Mouse (Mus musculus) left cerebral cortex, postnatal 4 days (tissue): ENCODE results near the gene C3ar1. TPM values are rescaled to one million over a fixed set of nuclear protein-coding genes. Genes with fewer than 3 reads are reported as not detected.

Experiments
- DNase-seq: peaks from one replicate; pipeline ENCODE4 v3.0.0-alpha.2; 2022
- intact Hi-C: fragments of 180-260 bp; cut with DNase I; formaldehyde crosslinking; loops from one replicate; pipeline ENCODE4 v1.15.1; 2025
- total RNA-seq, 2 experiments: library from RNA; stranded (reverse); gene quantifications; 2 replicates each; pipeline ENCODE4 v1.2.3; 2021

Gene C3ar1
- total RNA-seq, 2 experiments from 2014 or later = 1.0 to 1.1 TPM

GRCm38 (mm10) chr6:122832880-122833279 is 23.1 kb downstream of the C3ar1 start:
- intact Hi-C loops = no loop called here
- DNase-seq = no peak

DNA sequence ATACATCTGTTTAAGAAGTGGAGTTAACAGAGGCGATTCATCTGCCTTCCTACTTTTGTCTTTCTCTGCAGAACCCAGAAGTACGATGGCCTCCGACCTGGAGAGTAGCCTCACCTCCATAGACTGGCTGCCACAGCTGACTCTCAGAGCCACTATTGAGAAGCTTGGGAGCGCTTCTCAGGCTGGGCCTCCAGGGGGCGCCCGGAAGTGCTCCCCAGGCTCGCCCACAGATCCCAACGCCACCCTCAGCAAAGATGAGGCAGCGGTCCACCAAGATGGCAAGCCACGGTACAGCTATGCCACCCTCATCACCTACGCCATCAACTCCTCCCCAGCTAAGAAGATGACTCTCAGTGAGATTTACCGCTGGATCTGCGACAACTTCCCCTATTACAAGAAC is 27.9 kb downstream of the C3ar1 start:
- intact Hi-C loops = no loop called here
- DNase-seq = no peak

- intact Hi-C loops = no loop called here
- DNase-seq = peak; percentile 15
These were observed 29.8 kb downstream of the C3ar1 start for GRCm38 (mm10) chr6:122825923-122826742.

- no peak for DNase-seq
- intact Hi-C loops = no loop called here
These were observed 30.8 kb downstream of the C3ar1 start for GRCm38 (mm10) chr6:122825166-122825565.

DNA sequence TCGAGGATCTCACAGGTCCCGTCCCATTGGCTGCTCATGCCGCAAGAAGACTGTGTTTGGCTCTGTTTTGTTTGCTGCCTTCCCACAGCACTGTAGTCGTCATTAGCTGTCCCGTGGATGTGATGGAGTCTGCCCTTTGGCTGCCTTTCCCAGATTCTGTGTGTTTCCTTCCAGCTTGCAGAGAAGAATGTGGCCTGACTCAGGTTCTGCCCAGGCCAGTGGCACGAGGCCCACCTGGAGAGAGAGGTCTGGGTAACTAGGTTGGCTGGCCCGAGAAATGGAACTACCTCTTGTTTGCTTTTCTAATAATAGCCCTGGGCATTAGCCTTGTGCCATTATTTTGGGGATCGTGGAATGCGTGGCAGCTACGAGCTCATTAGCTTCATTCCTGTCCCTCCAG is 31.9 kb downstream of the C3ar1 start:
- DNase-seq = no peak
- intact Hi-C loops = no loop called here

- intact Hi-C loops = no loop called here
- no peak for DNase-seq
These were observed 34.1 kb downstream of the C3ar1 start for GRCm38 (mm10) chr6:122821822-122822221.

DNA sequence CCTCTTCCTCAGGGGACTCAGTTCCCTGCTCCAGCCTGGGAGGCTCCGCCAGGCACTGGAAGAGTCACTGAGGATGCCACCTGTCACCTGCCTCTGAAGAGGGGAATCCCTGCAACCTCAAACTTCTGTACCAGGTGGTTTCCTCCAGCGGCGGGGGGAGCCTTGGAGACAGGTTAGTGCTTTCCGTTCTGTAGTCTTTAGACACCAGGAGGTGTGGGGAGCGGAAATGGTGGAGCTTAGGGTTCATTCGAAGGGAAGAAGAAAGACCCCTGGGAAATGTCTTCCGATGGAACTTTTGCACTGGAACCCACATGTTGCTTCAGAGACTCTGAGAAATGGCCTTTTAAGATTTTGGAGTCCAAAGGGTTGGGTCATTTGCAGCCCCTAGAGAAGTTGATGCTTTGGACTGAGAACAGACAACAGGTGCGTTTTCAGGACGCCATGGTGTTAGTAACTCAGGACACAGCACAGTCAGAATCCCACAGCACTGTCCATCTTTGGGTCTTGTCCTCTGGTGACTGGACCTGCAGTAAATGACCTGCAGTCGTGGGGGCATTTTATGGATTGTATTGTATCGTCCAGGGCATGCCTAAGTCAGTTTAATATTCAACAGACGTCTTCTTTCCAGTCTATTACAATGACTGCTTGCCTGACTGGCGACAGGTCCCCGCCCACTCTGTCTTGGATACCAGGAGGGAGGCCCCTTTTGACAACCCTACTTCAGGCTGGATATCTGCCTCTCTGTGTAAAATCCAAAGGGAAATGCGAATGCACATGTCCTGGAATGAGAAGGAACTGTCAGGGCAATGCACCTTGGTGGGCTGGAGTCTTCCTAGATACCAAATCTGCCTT is 34.9 kb downstream of the C3ar1 start:
- intact Hi-C loops = no loop called here
- DNase-seq = no peak

- intact Hi-C loops = no loop called here
- peak; percentile 37 for DNase-seq
These were observed 35.7 kb downstream of the C3ar1 start for GRCm38 (mm10) chr6:122820071-122820798.

- intact Hi-C loops = no loop called here
- peak; percentile 62 for DNase-seq
These were observed 36.5 kb downstream of the C3ar1 start, which contains the start of gene Foxj2 for GRCm38 (mm10) chr6:122819306-122820070. TSS of gene Foxj2 (plus strand) at chr6:122819914.

- intact Hi-C loops = no loop called here
- no peak for DNase-seq
These were observed 42.3 kb downstream of the C3ar1 start for GRCm38 (mm10) chr6:122813640-122814039.

- intact Hi-C loops = no loop called here
- no peak for DNase-seq
These were observed 43.2 kb downstream of the C3ar1 start for GRCm38 (mm10) chr6:122812716-122813115.

DNA sequence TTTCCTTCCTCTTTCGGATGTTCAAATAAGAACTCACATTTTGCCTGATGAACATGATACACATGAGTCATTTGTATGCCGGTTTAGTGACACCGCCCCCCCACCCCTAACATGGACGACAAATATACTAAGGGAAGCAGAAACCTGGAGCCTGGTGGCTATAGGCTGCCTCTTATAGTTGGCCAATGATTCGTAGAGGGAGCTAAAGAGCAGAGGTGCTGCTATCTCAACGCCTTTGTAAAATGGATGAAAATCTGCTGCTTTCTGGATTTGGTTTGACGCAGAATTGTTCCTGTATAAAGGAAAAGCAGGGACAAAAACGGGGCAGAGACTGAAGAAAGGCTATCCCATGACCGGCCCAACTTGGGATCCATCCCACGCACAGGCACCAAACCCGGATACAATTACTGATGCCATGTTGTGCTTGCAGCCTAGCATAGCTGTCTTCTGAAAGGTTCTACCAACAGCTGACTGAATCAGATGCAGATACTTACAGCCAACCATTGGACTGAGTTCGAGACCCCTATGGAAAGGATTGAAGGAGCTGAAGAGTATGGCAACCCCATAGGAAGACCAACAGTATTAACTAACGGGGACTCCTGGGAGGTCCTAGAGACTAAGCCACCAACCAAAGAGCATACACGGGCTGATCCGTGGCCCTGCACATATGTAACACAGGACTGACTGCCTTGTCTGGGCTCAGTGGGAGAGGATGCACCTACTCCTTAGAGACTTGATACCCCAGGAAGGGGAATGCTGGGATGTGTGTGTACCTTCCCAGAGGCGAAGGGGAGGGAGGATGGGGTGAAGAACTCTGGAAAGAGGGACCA is 44.0 kb downstream of the C3ar1 start:
- intact Hi-C loops = no loop called here
- DNase-seq = peak; percentile 52

- intact Hi-C loops = no loop called here
- DNase-seq = peak; percentile 93
These were observed 44.7 kb downstream of the C3ar1 start for GRCm38 (mm10) chr6:122811280-122811652.

DNA sequence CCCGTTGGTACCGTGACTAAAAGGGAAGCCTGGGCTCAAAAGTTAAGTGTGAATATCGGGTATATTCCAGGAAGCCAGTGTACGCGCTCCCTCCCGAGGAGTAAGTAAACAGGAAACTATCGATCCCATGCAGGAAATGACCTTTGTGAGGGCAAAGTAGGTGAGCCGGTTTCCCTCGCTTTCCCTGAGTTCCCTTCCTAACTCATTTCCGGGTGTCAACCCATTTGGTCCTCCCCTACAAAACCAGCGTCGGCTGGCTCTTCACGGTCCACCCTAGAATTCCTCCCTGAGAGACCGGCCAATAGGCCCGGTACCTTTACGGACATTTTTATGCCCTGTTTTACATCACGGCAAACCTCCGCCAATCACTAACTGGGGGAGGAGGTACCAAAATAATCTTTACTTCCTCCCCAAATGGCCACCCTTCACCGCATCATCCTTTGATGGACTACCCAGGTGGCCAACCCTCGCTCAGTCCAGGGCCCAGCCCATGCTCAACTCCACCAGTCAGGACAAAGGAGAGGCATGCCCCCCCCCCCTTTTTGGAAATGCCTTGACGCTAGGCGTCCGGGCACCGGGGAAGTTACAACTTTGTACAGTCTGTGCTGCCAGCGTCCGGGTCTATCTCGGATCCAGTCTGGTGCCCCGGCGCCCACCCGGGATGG is 45.2 kb downstream of the C3ar1 start:
- DNase-seq = peak; percentile 98
- intact Hi-C loops = no loop called here

DNA sequence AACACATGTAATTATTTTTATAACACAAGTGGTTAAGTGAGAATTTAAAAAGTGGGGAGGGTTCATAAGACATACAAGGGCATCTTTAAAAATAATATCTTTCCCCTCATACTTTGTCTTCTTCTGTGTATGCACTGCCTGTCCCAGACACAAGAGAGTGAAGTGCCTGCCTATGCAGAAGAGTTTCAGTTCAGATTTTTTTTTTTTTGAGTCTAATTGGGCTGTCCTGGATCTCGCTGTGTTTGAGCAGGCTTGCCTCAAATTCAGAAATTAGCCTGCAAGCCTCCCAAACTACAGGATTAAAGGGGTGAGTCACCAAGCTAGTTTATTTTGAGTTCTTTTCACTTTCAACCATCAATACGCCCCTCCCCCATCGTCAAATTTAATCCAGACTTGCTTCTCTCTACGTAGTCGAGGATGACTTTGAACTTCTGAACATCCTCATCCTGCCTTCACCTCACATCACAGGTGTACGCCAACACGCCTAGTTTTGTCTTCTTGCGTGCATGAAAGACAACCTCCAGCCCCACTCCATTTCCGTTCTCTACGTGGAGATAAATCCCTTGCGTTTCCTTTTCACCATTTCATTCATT is 45.8 kb downstream of the C3ar1 start:
- intact Hi-C loops = no loop called here
- no peak for DNase-seq

GRCm38 (mm10) chr6:122804418-122804817 is 51.5 kb downstream of the C3ar1 start:
- intact Hi-C loops = no loop called here
- DNase-seq = peak; percentile 73

GRCm38 (mm10) chr6:122801801-122802514 is 54.0 kb downstream of the C3ar1 start:
- DNase-seq = peak; percentile 33
- intact Hi-C loops = no loop called here

DNA sequence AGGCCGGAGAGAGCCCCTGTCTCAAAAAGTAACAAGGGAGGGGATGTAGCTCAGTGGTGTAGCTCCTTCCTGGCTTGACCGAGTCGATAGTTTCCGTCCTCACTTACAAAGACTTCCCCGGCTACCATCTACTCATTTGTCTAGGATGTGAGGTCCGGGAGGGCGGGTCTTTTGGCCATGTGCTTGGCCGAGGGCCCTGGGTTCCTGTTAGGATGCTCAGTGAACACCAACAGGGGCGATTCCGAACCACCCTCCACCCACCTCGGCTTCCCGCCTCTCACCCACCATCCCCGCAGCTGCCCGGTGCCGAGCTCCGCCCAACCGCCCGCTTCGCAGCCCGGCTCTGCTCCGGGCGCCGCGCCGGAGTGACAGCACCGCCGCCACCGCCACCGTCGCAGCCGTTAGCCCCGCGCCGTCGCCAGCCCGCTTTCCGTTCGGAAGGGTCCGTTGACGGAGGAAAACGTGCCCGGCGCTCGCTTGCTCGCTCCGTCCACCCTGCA is 54.6 kb downstream of the C3ar1 start, which contains the start of gene Slc2a3:
Gene Slc2a3 (minus strand): TSS at position 340 of the 500 bp plus-strand sequence.
- peak; percentile 68 for DNase-seq
- intact Hi-C loops = no loop called here
